Mouse (Mus musculus): ENCODE data around the gene Casc3. TPM values are rescaled to one million over a fixed set of nuclear protein-coding genes. Genes with fewer than 3 reads are reported as not detected.

Gene Casc3
- total RNA-seq (2012; rRNA removed) (16.7 and 18.3 TPM in 2 replicates), total RNA-seq (2014; rRNA removed) (14.4 and 14.7 TPM in 2 replicates), polyA plus RNA-seq (2012; ENCODE audit: insufficient read length, low read depth) (71.7 and 93.0 TPM in 2 replicates)

DNA sequence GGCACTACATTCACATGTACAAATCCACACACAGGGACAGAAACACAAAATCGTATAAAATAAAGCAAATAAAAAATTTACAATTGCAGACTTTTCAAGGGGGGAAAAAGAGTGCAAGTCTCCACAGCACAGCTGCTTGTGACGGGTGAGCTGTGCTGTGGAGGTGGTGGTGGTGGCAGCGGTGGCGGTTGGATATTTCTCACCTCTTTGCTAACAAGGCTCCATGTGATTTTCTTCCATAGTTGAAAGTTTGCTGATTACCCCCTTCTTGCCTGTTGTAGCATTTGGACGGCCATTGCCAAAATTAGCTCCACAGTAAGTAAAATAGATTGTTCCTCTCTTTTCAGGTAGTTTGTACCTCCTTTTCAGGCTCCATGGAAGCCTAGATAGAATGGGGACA, at the start of gene Casc3:
Gene Casc3 (plus strand): TSS at position 301 of the 400 bp plus-strand sequence.
- no peak within 1 kb of the TSS for H3K9ac ChIP-seq (ENCODE audit: insufficient read depth, low read depth)
- dilution Hi-C loops (cut with MboI; ENCODE audit: extremely low pct_ligation_motif_present, extremely low pct_unique_long_range_greater_than_20kb, low sequenced_read_pairs) (no loop called here), in situ Hi-C loops (cut with MboI; ENCODE audit: low pct_ligation_motif_present, low pct_unique_long_range_greater_than_20kb, low sequenced_read_pairs) (no loop called here)
- no peak within 1 kb of the TSS for H3K4me3 ChIP-seq (replicated peaks in 1 of 3; ENCODE audit: low read depth in 2 of 3, low read length in 2 of 3, poor library complexity in 1 of 3)
- H3K79me2 ChIP-seq (replicated peaks; ENCODE audit: control insufficient read depth, extremely low read depth, insufficient read depth, poor library complexity, severe bottlenecking), result peaks cover 2% of the 10 kb centered on the region; the same call in 1 of the 2 replicates
- no peak for TF ChIP-seq BHLHE40 (IDR thresholded peaks at IDR 0.05; ENCODE audit: low read depth, low read length)
- no peak for TF ChIP-seq USF2 (conservative IDR thresholded peaks at IDR 0.05; ENCODE audit: low read depth, low read length)
- peaks cover 43 to 80% of the 10 kb centered on the region in 2 experiments for H3K36me3 ChIP-seq (replicated peaks in 1 of 2; ENCODE audit: control insufficient read depth in 1 of 2, insufficient read depth in 1 of 2, low read length in 1 of 2)
- peaks cover 2 to 39% of the 10 kb centered on the region in 2 experiments; a peak in 3 of 4 replicates for H3K4me1 ChIP-seq (ENCODE audit: control insufficient read depth in 1 of 2, insufficient read depth in 2 of 2)
- no peaks in the 10 kb centered on the region for H3K27me3 ChIP-seq (replicated peaks)
- no peak within 1 kb of the TSS for H3K27ac ChIP-seq (ENCODE audit: insufficient read depth, low read depth)
- H3K4me2 ChIP-seq (ENCODE audit: insufficient read depth, low read depth, poor library complexity, severe bottlenecking), result no peak within 1 kb of the TSS
- H3K9me3 ChIP-seq (replicated peaks; ENCODE audit: low read length), result no peaks in the 10 kb centered on the region
- DNase-seq (ENCODE audit: extremely low read depth), result no peak

DNA sequence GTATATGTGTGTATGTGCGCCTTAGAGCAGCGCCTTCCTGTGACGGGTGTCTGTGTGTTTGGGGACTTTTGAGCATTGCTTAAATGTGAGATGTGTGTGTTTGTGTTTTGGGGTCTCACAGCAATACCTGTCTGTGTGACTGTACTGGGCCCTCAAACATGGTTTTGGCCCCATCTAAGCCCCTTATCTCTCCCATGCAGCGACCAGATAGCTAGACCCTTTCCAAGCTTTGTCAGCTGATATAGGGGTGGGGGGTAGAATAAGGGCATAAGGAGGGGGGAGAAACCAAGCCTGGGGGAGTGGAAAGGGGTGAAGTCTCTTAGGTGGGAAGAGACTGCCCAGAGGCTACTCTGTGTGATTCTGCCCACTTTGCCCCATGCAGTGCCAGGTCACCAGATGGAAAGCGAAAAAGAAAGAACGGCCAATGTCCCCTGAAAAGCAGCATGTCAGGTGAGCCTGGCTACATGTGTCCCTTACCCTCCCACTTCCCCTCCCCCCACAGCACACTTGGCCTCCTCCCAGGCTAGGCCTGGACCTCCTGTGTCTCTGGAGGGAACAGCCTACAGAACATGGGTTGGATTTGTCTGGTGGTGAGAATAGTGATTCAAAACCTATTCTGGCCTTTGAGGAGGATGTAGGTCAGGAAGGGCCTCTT, 48.9 kb upstream of the Casc3 start:
- Histone ChIP-seq H3K9ac (ENCODE audit: insufficient read depth, low read depth) (no peak overlapping the region), H3K79me2 (replicated peaks; ENCODE audit: control insufficient read depth, extremely low read depth, insufficient read depth, poor library complexity, severe bottlenecking) (no peaks in the 10 kb centered on the region), H3K4me1 (ENCODE audit: control insufficient read depth in 1 of 2, insufficient read depth in 2 of 2) (peaks cover 21 to 46% of the 10 kb centered on the region in 2 experiments), H3K4me3 (replicated peaks in 1 of 3; ENCODE audit: low read depth in 2 of 3, low read length in 2 of 3, poor library complexity in 1 of 3) (no peak overlapping the region), H3K9me3 (replicated peaks; ENCODE audit: low read length) (no peaks in the 10 kb centered on the region), H3K4me2 (ENCODE audit: insufficient read depth, low read depth, poor library complexity, severe bottlenecking) (no peak overlapping the region), H3K27ac (ENCODE audit: insufficient read depth, low read depth) (no peak overlapping the region), H3K27me3 (replicated peaks) (no peaks in the 10 kb centered on the region), H3K36me3 (replicated peaks in 1 of 2; ENCODE audit: control insufficient read depth in 1 of 2, insufficient read depth in 1 of 2, low read length in 1 of 2) (no peaks in the 10 kb centered on the region)
- TF ChIP-seq ZC3H11A (IDR thresholded peaks at IDR 0.05; ENCODE audit: low read depth, low read length), result no peak
- TF ChIP-seq MAZ (IDR thresholded peaks at IDR 0.05; ENCODE audit: low read depth, low read length), result no peak
- TF ChIP-seq GABPA (IDR thresholded peaks at IDR 0.05; ENCODE audit: insufficient replicate concordance, low read depth, low read length), result no peak
- no peak for TF ChIP-seq CHD2 (IDR thresholded peaks at IDR 0.05; ENCODE audit: low read length)
- TF ChIP-seq UBTF (IDR thresholded peaks at IDR 0.05; ENCODE audit: low read depth, low read length), result no peak
- no peak for TF ChIP-seq BHLHE40 (IDR thresholded peaks at IDR 0.05; ENCODE audit: low read depth, low read length)
- TF ChIP-seq TBP (conservative IDR thresholded peaks at IDR 0.05; ENCODE audit: low read depth, low read length), result no peak
- no peak for TF ChIP-seq ELF1 (IDR thresholded peaks at IDR 0.05; ENCODE audit: low read depth, low read length)
- no peak for TF ChIP-seq POLR2AphosphoS2 (IDR thresholded peaks at IDR 0.05; ENCODE audit: low read depth, low read length)
- TF ChIP-seq ZMIZ1 (IDR thresholded peaks at IDR 0.05; ENCODE audit: low read depth, low read length), result no peak
- no peak for TF ChIP-seq PAX5 (IDR thresholded peaks at IDR 0.05; ENCODE audit: low read length)
- TF ChIP-seq KAT2A (IDR thresholded peaks at IDR 0.05; ENCODE audit: insufficient replicate concordance, low read length), result no peak
- TF ChIP-seq ETS1 (conservative IDR thresholded peaks at IDR 0.05; ENCODE audit: low read depth, low read length), result no peak
- TF ChIP-seq SIN3A (IDR thresholded peaks at IDR 0.05; ENCODE audit: low read length), result no peak
- dilution Hi-C loops (cut with MboI; ENCODE audit: extremely low pct_ligation_motif_present, extremely low pct_unique_long_range_greater_than_20kb, low sequenced_read_pairs) (no loop called here), in situ Hi-C loops (cut with MboI; ENCODE audit: low pct_ligation_motif_present, low pct_unique_long_range_greater_than_20kb, low sequenced_read_pairs) (no loop called here)
- DNase-seq (ENCODE audit: extremely low read depth), result no peak

All from CH12.LX (cell line).